Comparison of ENCODE assay signal across 20 mouse cellular contexts in the genomic region with DNA sequence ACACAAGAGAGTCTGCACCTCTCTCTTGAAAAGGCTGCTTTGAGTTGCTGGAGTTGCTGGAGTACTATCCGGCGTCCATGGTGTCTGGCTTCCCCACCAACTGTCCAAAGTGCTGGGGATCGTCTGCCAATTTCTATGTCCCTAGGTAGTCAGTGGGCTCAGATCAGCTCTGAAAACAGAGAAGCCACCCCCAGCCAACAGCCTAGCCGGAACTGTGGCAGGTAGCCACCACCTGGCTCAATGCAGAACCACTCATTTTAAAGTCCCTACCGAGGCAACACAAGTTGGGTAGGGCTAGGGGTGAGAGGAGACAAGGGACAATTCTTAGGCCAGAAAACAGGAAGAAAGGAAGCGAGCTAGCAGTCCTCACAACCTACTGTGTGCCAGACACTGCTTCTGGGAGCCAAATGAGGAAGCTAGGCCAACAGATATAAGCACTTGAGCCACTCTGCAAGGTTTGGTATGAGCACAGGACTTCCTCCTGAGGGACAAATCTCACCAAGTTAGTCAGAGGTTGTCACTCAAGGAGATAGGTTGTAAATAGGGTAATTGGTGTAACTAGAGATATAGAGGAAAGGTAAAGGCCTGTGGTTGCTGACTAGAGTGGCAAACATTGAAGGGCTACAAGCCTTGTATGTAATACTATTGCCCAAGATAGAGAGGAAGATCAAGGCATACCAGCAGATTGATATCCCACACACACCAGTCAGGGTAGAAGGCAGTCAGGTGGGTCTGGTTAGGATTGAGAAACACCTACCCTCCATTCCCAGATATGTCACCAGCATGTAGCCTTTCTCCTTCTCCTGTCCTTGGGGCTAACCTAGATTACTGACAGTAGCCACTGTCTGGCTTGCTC.
DNase-seq lines count a peak whose midpoint lies in the region; ATAC-seq and TF ChIP-seq lines count a peak whose summit lies in the region.
"Had no signal": no experiment of that assay in that cellular context is flagged by ENCODE, and none has a peak within 500 bp of the region (broad histone marks: within the 10 kb centered on the region; RNA-seq: fewer than 3 reads in every experiment).

No protein-coding gene starts in this region.

- WGBS in liver, embryonic 12.5 days (ENCODE audit: insufficient replicate concordance), result 48% methylated on average over 6 of the region's 6 CpGs

- no peaks in the 10 kb centered on the region for H3K9me3 ChIP-seq in liver, embryonic 12.5 days (replicated peaks)
- no peaks in the 10 kb centered on the region for H3K9me3 ChIP-seq in MEL (replicated peaks; ENCODE audit: insufficient read depth, low read length)
- H3K9me3 ChIP-seq: embryonic facial prominence, embryonic 15.5 days; intestine, embryonic 15.5 days; kidney, embryonic 15.5 days; limb, embryonic 12.5 days; neural tube, embryonic 12.5 days; stomach, embryonic 15.5 days had no signal

- no peak overlapping the region for H3K4me2 ChIP-seq in liver, embryonic 12.5 days
- H3K4me2 ChIP-seq: embryonic facial prominence, embryonic 15.5 days; hindbrain, embryonic 14.5 days; intestine, embryonic 15.5 days; kidney, embryonic 15.5 days; limb, embryonic 12.5 days; lung, embryonic 14.5 days; neural tube, embryonic 12.5 days; stomach, embryonic 15.5 days had no signal

- no peak for TF ChIP-seq POLR2A in MEL (IDR thresholded peaks at IDR 0.05; ENCODE audit: control insufficient read depth in 1 of 2, insufficient read depth in 1 of 2, low read depth in 1 of 2, low read length in 2 of 2, poor library complexity in 1 of 2)

- H3K79me2 ChIP-seq in MEL (ENCODE audit: control insufficient read depth, insufficient read depth, low read length, poor library complexity), result no peaks in the 10 kb centered on the region

- DNase-seq in liver, result peak; percentile 6
- DNase-seq in MEL (ENCODE audit: low read depth, low spot score), result peak; percentile 91
- no peak for DNase-seq in kidney, postnatal 36 days
- DNase-seq in kidney, postnatal 25 days, result no peak
- DNase-seq: adrenal gland, adult 8-10 months; cerebellum, adult 9-10 months; embryo, embryonic 11 days; lung, embryonic 14.5 days; spleen, adult 18-20 months had no signal

- TF ChIP-seq RAD21 in MEL (IDR thresholded peaks at IDR 0.05; ENCODE audit: low read depth, low read length), result no peak; the same call in 1 of the 2 replicates

- TF ChIP-seq CTCF in MEL (IDR thresholded peaks at IDR 0.05 in 2 of 3, conservative IDR thresholded peaks at IDR 0.05 in 1 of 3; ENCODE audit: control insufficient read depth in 1 of 3, insufficient read depth in 1 of 3, low read depth in 2 of 3, low read length in 3 of 3, poor library complexity in 1 of 3, severe bottlenecking in 1 of 3), result no peak

- ATAC-seq in liver, embryonic 12.5 days, result no peak
- ATAC-seq in common myeloid progenitor, adult 5-6 weeks (replicated peaks; ENCODE audit: low read depth, poor library complexity, severe bottlenecking), result peak; percentile 95
- peak; percentile 69 for ATAC-seq in neutrophil, adult 5-6 weeks (ENCODE audit: extremely low read depth, insufficient number of reproducible peaks, low FRiP score, poor library complexity, severe bottlenecking)
- ATAC-seq: CD4-positive, CD25-positive, alpha-beta regulatory T cell, adult 4 months; intestine, embryonic 15.5 days had no signal

- H3K36me3 ChIP-seq in liver, embryonic 12.5 days, result no peaks in the 10 kb centered on the region
- peaks cover 5 to 8% of the 10 kb centered on the region in 2 experiments for H3K36me3 ChIP-seq in MEL (ENCODE audit: control insufficient read depth in 1 of 2, insufficient read depth in 2 of 2, low read length in 2 of 2)
- H3K36me3 ChIP-seq: embryonic facial prominence, embryonic 15.5 days; intestine, embryonic 15.5 days; kidney, embryonic 15.5 days; limb, embryonic 12.5 days; neural tube, embryonic 12.5 days; stomach, embryonic 15.5 days had no signal

- no peaks in the 10 kb centered on the region for H3K4me1 ChIP-seq in liver, embryonic 12.5 days
- peaks cover 3 to 10% of the 10 kb centered on the region in 2 experiments; a peak in 3 of 4 replicates for H3K4me1 ChIP-seq in MEL (ENCODE audit: control insufficient read depth in 1 of 2, insufficient read depth in 2 of 2, low read length in 2 of 2)
- H3K4me1 ChIP-seq: embryonic facial prominence, embryonic 15.5 days; intestine, embryonic 15.5 days; kidney, embryonic 15.5 days; limb, embryonic 12.5 days; neural tube, embryonic 12.5 days; stomach, embryonic 15.5 days had no signal

- H3K27me3 ChIP-seq in liver, embryonic 12.5 days (replicated peaks), result no peaks in the 10 kb centered on the region
- no peaks in the 10 kb centered on the region for H3K27me3 ChIP-seq in MEL (ENCODE audit: control insufficient read depth in 1 of 2, insufficient read depth in 2 of 2, low read length in 2 of 2)
- H3K27me3 ChIP-seq: embryonic facial prominence, embryonic 15.5 days; intestine, embryonic 15.5 days; kidney, embryonic 15.5 days; neural tube, embryonic 12.5 days; stomach, embryonic 15.5 days had no signal

- no peak overlapping the region for H3K4me3 ChIP-seq in liver, embryonic 12.5 days
- H3K4me3 ChIP-seq in MEL (ENCODE audit: control insufficient read depth in 1 of 2, insufficient read depth in 1 of 2, low read depth in 2 of 2, low read length in 2 of 2), result no peak overlapping the region
- H3K4me3 ChIP-seq: embryonic facial prominence, embryonic 15.5 days; intestine, embryonic 15.5 days; kidney, embryonic 15.5 days; limb, embryonic 12.5 days; neural tube, embryonic 12.5 days; stomach, embryonic 15.5 days had no signal

- peak; percentile 42 to 87; a peak in 3 of 4 replicates for TF ChIP-seq EP300 in MEL (IDR thresholded peaks at IDR 0.05; ENCODE audit: low read depth in 1 of 2, low read length in 2 of 2)

- H3K27ac ChIP-seq in liver, embryonic 12.5 days, result no peak overlapping the region
- no peak overlapping the region for H3K27ac ChIP-seq in MEL (ENCODE audit: control insufficient read depth, low read depth, low read length)
- H3K27ac ChIP-seq: embryonic facial prominence, embryonic 15.5 days; hindbrain, embryonic 14.5 days; intestine, embryonic 15.5 days; kidney, embryonic 15.5 days; limb, embryonic 12.5 days; neural tube, embryonic 12.5 days; stomach, embryonic 15.5 days had no signal

- H3K9ac ChIP-seq in liver, embryonic 12.5 days, result no peak overlapping the region
- no peak overlapping the region for H3K9ac ChIP-seq in MEL (ENCODE audit: control insufficient read depth, low read depth, low read length, poor library complexity, severe bottlenecking)
- H3K9ac ChIP-seq: embryonic facial prominence, embryonic 15.5 days; hindbrain, embryonic 14.5 days; intestine, embryonic 15.5 days; kidney, embryonic 15.5 days; limb, embryonic 12.5 days; lung, embryonic 14.5 days; neural tube, embryonic 12.5 days; stomach, embryonic 15.5 days had no signal

TF ChIP-seq in MEL, 35 proteins besides CTCF, POLR2A, EP300 and RAD21:
- peak; percentile 35; the same call in 1 of the 2 replicates for TF ChIP-seq MAX (IDR thresholded peaks at IDR 0.05; ENCODE audit: low read length)
- no peak for TF ChIP-seq USF1 (IDR thresholded peaks at IDR 0.05; ENCODE audit: low read depth, low read length)
- TF ChIP-seq GATA1 (IDR thresholded peaks at IDR 0.05; ENCODE audit: low read depth, low read length), result peak; percentile 23; the same call in 1 of the 2 replicates
- TF ChIP-seq RCOR1 (IDR thresholded peaks at IDR 0.05; ENCODE audit: low read depth, low read length), result peak; percentile 91
- 0 out of 2 replicates have a peak, but pooled peaks have one; percentile 42 for TF ChIP-seq TBP (IDR thresholded peaks at IDR 0.05; ENCODE audit: low read depth, low read length)
- TF ChIP-seq MXI1 (IDR thresholded peaks at IDR 0.05; ENCODE audit: low read depth, low read length), result 0 out of 2 replicates have a peak, but pooled peaks have one; percentile 15
- no peak for TF ChIP-seq CHD1 (IDR thresholded peaks at IDR 0.05; ENCODE audit: low read depth, low read length)
- TF ChIP-seq ZKSCAN1 (IDR thresholded peaks at IDR 0.05; ENCODE audit: low read depth, low read length), result peak; percentile 99
- 0 out of 2 replicates have a peak, but pooled peaks have one; percentile 28 for TF ChIP-seq MYC (IDR thresholded peaks at IDR 0.05; ENCODE audit: low read depth, low read length)
- no peak for TF ChIP-seq ZNF384 (IDR thresholded peaks at IDR 0.05; ENCODE audit: low read depth, low read length)
- peak; percentile 12; the same call in 1 of the 2 replicates for TF ChIP-seq SMC3 (IDR thresholded peaks at IDR 0.05; ENCODE audit: low read depth, low read length)
- TF ChIP-seq MAFK (IDR thresholded peaks at IDR 0.05; ENCODE audit: borderline replicate concordance, low read depth, low read length), result no peak
- no peak for TF ChIP-seq TAL1 (IDR thresholded peaks at IDR 0.05; ENCODE audit: low read length)
- TF ChIP-seq ELF1 (IDR thresholded peaks at IDR 0.05; ENCODE audit: low read depth, low read length), result peak; percentile 59; the same call in 1 of the 2 replicates

Comparison
In these comparisons a context has a peak if more than half of its experiments do, and no peak if none do; other contexts are left out.
1. DNase-seq: peak in liver (single experiment) and MEL (single experiment); none in kidney, postnatal 36 days (0 of 2) and kidney, postnatal 25 days (0 of 2).